Mouse (Mus musculus): Measurements from ENCODE around the gene Vmn2r85. TPM values are rescaled to one million over a fixed set of nuclear protein-coding genes. Genes with fewer than 3 reads are reported as not detected.
"Not testable (repeated sequence)": the region's sequence is repeated elsewhere in the genome, so short reads cannot be mapped to it uniquely, and the experiment has no call there.

Gene Vmn2r85
- polyA plus RNA-seq, 2 experiments = 0.03 TPM; not detected in 1

- H3K27me3 ChIP-seq (ENCODE audit: control insufficient read depth, insufficient read depth, low read length) = no peaks in the 10 kb centered on the region
- H3K4me3 ChIP-seq (replicated peaks; ENCODE audit: low read length) = no peak overlapping the region
- DNase-seq (ENCODE audit: low spot score) (no peak), ATAC-seq (ENCODE audit: low FRiP score, low read depth) (no peak)
- H3K36me3 ChIP-seq (ENCODE audit: control insufficient read depth, insufficient read depth, low read length) = no peaks in the 10 kb centered on the region
- no peak overlapping the region for H3K4me2 ChIP-seq (replicated peaks; ENCODE audit: low read depth, low read length, severe bottlenecking)
- WGBS = 75% methylated on average over 3 of the region's 3 CpGs
- no peak for TF ChIP-seq POLR2A (IDR thresholded peaks at IDR 0.05; ENCODE audit: borderline replicate concordance, extremely low read depth, insufficient read depth, insufficient read length)
- no peaks in the 10 kb centered on the region for H3K9me3 ChIP-seq (ENCODE audit: control insufficient read depth, low read length)
- no peaks in the 10 kb centered on the region for H3K4me1 ChIP-seq (ENCODE audit: control insufficient read depth, insufficient read depth, low read length)
- no peak overlapping the region for H3K9ac ChIP-seq (ENCODE audit: low read depth, low read length, severe bottlenecking)
- H3K27ac ChIP-seq (replicated peaks; ENCODE audit: low read depth, low read length) = no peak overlapping the region
These were observed 9.1 kb downstream of the Vmn2r85 start for GRCm38 (mm10) chr10:130420401-130420800.

DNA sequence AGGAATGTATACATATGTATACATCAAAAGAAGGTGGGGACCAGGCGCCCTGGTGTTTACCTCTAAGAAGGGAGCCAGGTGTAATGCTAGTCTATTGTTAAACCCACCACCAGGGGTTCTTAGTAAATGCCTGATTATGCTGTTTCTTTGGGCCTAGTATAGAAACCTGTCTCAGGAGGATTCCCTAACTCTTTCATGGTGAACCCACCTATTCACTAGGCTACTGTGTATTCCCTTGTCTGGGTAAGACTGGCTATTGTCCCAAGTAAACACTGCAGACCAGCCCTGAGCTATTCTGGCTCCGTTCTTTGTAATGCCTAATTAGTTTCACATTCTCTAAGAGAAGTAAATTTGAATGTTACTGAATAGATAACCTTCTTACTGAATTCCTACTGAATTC lies 9.5 kb downstream of the Vmn2r85 start:
- 61% methylated on average over 2 of the region's 2 CpGs for WGBS
- H3K4me1 ChIP-seq (ENCODE audit: control insufficient read depth, insufficient read depth, low read length); H3K4me2 ChIP-seq (replicated peaks; ENCODE audit: low read depth, low read length, severe bottlenecking); DNase-seq (ENCODE audit: low spot score); ATAC-seq (ENCODE audit: low FRiP score, low read depth); H3K9me3 ChIP-seq (ENCODE audit: control insufficient read depth, low read length); H3K27ac ChIP-seq (replicated peaks; ENCODE audit: low read depth, low read length); H3K27me3 ChIP-seq (ENCODE audit: control insufficient read depth, insufficient read depth, low read length); H3K4me3 ChIP-seq (replicated peaks; ENCODE audit: low read length); H3K36me3 ChIP-seq (ENCODE audit: control insufficient read depth, insufficient read depth, low read length); H3K9ac ChIP-seq (ENCODE audit: low read depth, low read length, severe bottlenecking): not testable (repeated sequence)

DNA sequence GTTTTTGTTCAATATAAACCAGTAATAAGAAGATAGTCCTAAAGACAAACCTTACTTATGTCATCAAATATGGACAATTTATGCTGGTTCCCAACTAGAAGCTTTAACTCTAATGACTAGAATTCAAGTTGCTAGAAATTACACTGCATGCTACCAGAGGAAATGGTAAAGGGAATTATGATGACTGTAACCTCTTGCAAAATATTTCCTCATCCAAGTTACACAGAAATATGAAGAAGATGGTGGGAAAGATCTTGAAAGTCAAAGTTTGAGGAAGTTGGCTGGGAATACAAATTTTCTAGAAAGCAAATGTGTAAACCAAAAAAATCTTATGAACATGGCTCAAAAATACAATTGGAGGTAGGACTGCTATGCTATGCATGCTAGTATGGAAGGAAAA lies 13.2 kb downstream of the Vmn2r85 start:
- H3K27ac ChIP-seq (replicated peaks; ENCODE audit: low read depth, low read length); H3K4me1 ChIP-seq (ENCODE audit: control insufficient read depth, insufficient read depth, low read length); H3K4me2 ChIP-seq (replicated peaks; ENCODE audit: low read depth, low read length, severe bottlenecking); H3K27me3 ChIP-seq (ENCODE audit: control insufficient read depth, insufficient read depth, low read length); ATAC-seq (ENCODE audit: low FRiP score, low read depth); DNase-seq (ENCODE audit: low spot score); H3K9me3 ChIP-seq (ENCODE audit: control insufficient read depth, low read length); H3K36me3 ChIP-seq (ENCODE audit: control insufficient read depth, insufficient read depth, low read length); H3K9ac ChIP-seq (ENCODE audit: low read depth, low read length, severe bottlenecking); H3K4me3 ChIP-seq (replicated peaks; ENCODE audit: low read length): not testable (repeated sequence)

GRCm38 (mm10) chr10:130412167-130412698 lies 17.3 kb downstream of the Vmn2r85 start:
- WGBS = 81% methylated on average over 10 of the region's 35 CpGs
- H3K4me1 ChIP-seq (ENCODE audit: control insufficient read depth, insufficient read depth, low read length); H3K9me3 ChIP-seq (ENCODE audit: control insufficient read depth, low read length); DNase-seq (ENCODE audit: low spot score); H3K9ac ChIP-seq (ENCODE audit: low read depth, low read length, severe bottlenecking); H3K4me2 ChIP-seq (replicated peaks; ENCODE audit: low read depth, low read length, severe bottlenecking); H3K36me3 ChIP-seq (ENCODE audit: control insufficient read depth, insufficient read depth, low read length); ATAC-seq (ENCODE audit: low FRiP score, low read depth); H3K27me3 ChIP-seq (ENCODE audit: control insufficient read depth, insufficient read depth, low read length); H3K27ac ChIP-seq (replicated peaks; ENCODE audit: low read depth, low read length); H3K4me3 ChIP-seq (replicated peaks; ENCODE audit: low read length): not testable (repeated sequence)

GRCm38 (mm10) chr10:130394232-130394631 lies 35.3 kb downstream of the Vmn2r85 start, which contains the start of gene Vmn2r84:
Gene Vmn2r84, minus strand, starts transcription at chr10:130394332.
- H3K9ac ChIP-seq (ENCODE audit: low read depth, low read length, severe bottlenecking) = no peak within 1 kb of the TSS
- ATAC-seq (ENCODE audit: low FRiP score, low read depth) (no peak), DNase-seq (ENCODE audit: low spot score) (no peak)
- no peak for TF ChIP-seq POLR2A (IDR thresholded peaks at IDR 0.05; ENCODE audit: borderline replicate concordance, extremely low read depth, insufficient read depth, insufficient read length)
- H3K36me3 ChIP-seq (ENCODE audit: control insufficient read depth, insufficient read depth, low read length) = no peaks in the 10 kb centered on the region
- no peak within 1 kb of the TSS for H3K4me3 ChIP-seq (replicated peaks; ENCODE audit: low read length)
- H3K4me1 ChIP-seq (ENCODE audit: control insufficient read depth, insufficient read depth, low read length) = no peaks in the 10 kb centered on the region
- H3K27ac ChIP-seq (replicated peaks; ENCODE audit: low read depth, low read length) = no peak within 1 kb of the TSS
- H3K4me2 ChIP-seq (replicated peaks; ENCODE audit: low read depth, low read length, severe bottlenecking) = no peak within 1 kb of the TSS
- H3K9me3 ChIP-seq (ENCODE audit: control insufficient read depth, low read length) = no peaks in the 10 kb centered on the region
- no peaks in the 10 kb centered on the region for H3K27me3 ChIP-seq (ENCODE audit: control insufficient read depth, insufficient read depth, low read length)

DNA sequence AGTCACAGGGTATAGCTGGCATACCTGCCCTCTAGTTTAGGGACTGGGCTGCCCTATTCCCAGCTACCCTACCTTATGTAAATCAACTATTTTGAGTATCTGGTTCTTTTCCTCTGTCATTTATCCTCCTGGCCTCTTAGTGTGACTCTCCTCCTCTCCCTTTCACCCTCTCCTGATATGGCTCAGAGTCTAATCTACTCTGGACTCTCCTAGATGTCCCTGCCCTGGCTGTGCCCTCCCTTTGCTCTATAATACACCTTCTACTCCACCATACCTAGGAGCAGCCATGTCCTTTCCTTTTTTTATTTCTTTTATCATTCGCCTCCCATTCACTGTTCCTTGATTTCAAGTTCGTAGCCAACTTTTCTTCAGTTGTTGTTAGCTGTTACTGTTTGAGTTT lies 54.4 kb downstream of the Vmn2r85 start:
- H3K4me3 ChIP-seq (replicated peaks; ENCODE audit: low read length) = no peak overlapping the region
- no peaks in the 10 kb centered on the region for H3K27me3 ChIP-seq (ENCODE audit: control insufficient read depth, insufficient read depth, low read length)
- H3K9me3 ChIP-seq (ENCODE audit: control insufficient read depth, low read length) = no peaks in the 10 kb centered on the region
- no peak overlapping the region for H3K4me2 ChIP-seq (replicated peaks; ENCODE audit: low read depth, low read length, severe bottlenecking)
- H3K27ac ChIP-seq (replicated peaks; ENCODE audit: low read depth, low read length) = no peak overlapping the region
- H3K4me1 ChIP-seq (ENCODE audit: control insufficient read depth, insufficient read depth, low read length) = no peaks in the 10 kb centered on the region
- 87% methylated on average over 2 of the region's 2 CpGs for WGBS
- no peak overlapping the region for H3K9ac ChIP-seq (ENCODE audit: low read depth, low read length, severe bottlenecking)
- ATAC-seq (ENCODE audit: low FRiP score, low read depth) = no peak
- no peak for TF ChIP-seq POLR2A (IDR thresholded peaks at IDR 0.05; ENCODE audit: borderline replicate concordance, extremely low read depth, insufficient read depth, insufficient read length)
- no peak for DNase-seq (ENCODE audit: low spot score)
- H3K36me3 ChIP-seq (ENCODE audit: control insufficient read depth, insufficient read depth, low read length) = no peaks in the 10 kb centered on the region

All from limb, embryonic 14.5 days (tissue).